9 mouse cellular contexts compared by ENCODE assay signal in genomic region chr16:38197299-38197698, GRCm38 (mm10).
DNase-seq lines count a peak whose midpoint lies in the region; ATAC-seq and TF ChIP-seq lines count a peak whose summit lies in the region.
"Had no signal": no experiment of that assay in that cellular context is flagged by ENCODE, and none has a peak within 500 bp of the region (broad histone marks: within the 10 kb centered on the region; RNA-seq: fewer than 3 reads in every experiment).

No protein-coding gene starts in this region.

- peak; percentile 58 for DNase-seq in left cerebral cortex, adult 11 months (ENCODE audit: low spot score)
- no peak for DNase-seq in left cerebral cortex, adult 8-10 months (ENCODE audit: low spot score in 2 of 2)
- peak; percentile 42 for DNase-seq in adrenal gland, postnatal 25 days
- peak; percentile 78 for DNase-seq in embryonic facial prominence, embryonic 11.5 days (ENCODE audit: low spot score)
- DNase-seq in hindlimb bud, embryonic 11.5 days (ENCODE audit: extremely low spot score, low read depth, low spot score): peak; percentile 30
- DNase-seq in left cerebral cortex, postnatal 25 days (ENCODE audit: low spot score in 2 of 2): peak; percentile 66 to 83
- DNase-seq in monocyte, adult 2 months (ENCODE audit: low read depth in 1 of 2, low spot score in 2 of 2): peak; percentile 3 to 9
- DNase-seq in stomach, postnatal 0 days (ENCODE audit: low spot score): peak; percentile 55

- no peak for TF ChIP-seq EP300 in stomach, postnatal 0 days (optimal IDR thresholded peaks at IDR 0.05)

- H3K4me2 ChIP-seq in embryonic facial prominence, embryonic 11.5 days (ENCODE audit: low read depth, low read length): no peak overlapping the region
- H3K4me2 ChIP-seq in stomach, postnatal 0 days (replicated peaks; ENCODE audit: low read depth): no peak overlapping the region
- H3K4me2 ChIP-seq: embryonic facial prominence, embryonic 13.5 days had no signal

- no peak overlapping the region for H3K4me3 ChIP-seq in embryonic facial prominence, embryonic 11.5 days (ENCODE audit: low read depth, low read length)
- H3K4me3 ChIP-seq in stomach, postnatal 0 days (ENCODE audit: low read depth, low read length): no peak overlapping the region
- H3K4me3 ChIP-seq: embryonic facial prominence, embryonic 13.5 days had no signal

- no peak for ATAC-seq in embryonic facial prominence, embryonic 11.5 days (replicated peaks; ENCODE audit: insufficient number of reproducible peaks, low FRiP score, low TSS enrichment, low read depth)
- ATAC-seq in stomach, postnatal 0 days (ENCODE audit: low FRiP score, low TSS enrichment): peak; percentile 52

- TF ChIP-seq CTCF in stomach, postnatal 0 days (IDR thresholded peaks at IDR 0.05; ENCODE audit: low read depth): peak; percentile 91

- no peak overlapping the region for H3K27ac ChIP-seq in embryonic facial prominence, embryonic 11.5 days (replicated peaks; ENCODE audit: low read depth, low read length)
- H3K27ac ChIP-seq in stomach, postnatal 0 days (replicated peaks): no peak overlapping the region
- H3K27ac ChIP-seq: embryonic facial prominence, embryonic 13.5 days had no signal

- peaks cover 2% of the 10 kb centered on the region for H3K36me3 ChIP-seq in embryonic facial prominence, embryonic 11.5 days (replicated peaks; ENCODE audit: control insufficient read depth, insufficient read depth, low read depth, low read length)
- H3K36me3 ChIP-seq in stomach, postnatal 0 days (ENCODE audit: control insufficient read depth, insufficient read depth, low read length): peaks cover 8% of the 10 kb centered on the region

- intact Hi-C loops in left cerebral cortex, postnatal 25 days (cut with DNase I): loop anchor here (1.0 to 5.0 kb wide), 3 partner anchors 108 to 220 kb away; partner anchors contain the start of gene Gsk3b

- no peak overlapping the region for H3K9ac ChIP-seq in embryonic facial prominence, embryonic 11.5 days (replicated peaks; ENCODE audit: low read length)
- H3K9ac ChIP-seq in stomach, postnatal 0 days (ENCODE audit: low read length): no peak overlapping the region
- H3K9ac ChIP-seq: embryonic facial prominence, embryonic 13.5 days had no signal

- H3K27me3 ChIP-seq in embryonic facial prominence, embryonic 11.5 days (ENCODE audit: control insufficient read depth, insufficient read depth, low read length): no peaks in the 10 kb centered on the region
- H3K27me3 ChIP-seq in stomach, postnatal 0 days (ENCODE audit: control insufficient read depth, insufficient read depth, low read length): no peaks in the 10 kb centered on the region
- H3K27me3 ChIP-seq: embryonic facial prominence, embryonic 13.5 days had no signal

- H3K4me1 ChIP-seq in embryonic facial prominence, embryonic 11.5 days (ENCODE audit: control insufficient read depth, insufficient read depth, low read length): no peaks in the 10 kb centered on the region
- no peaks in the 10 kb centered on the region for H3K4me1 ChIP-seq in stomach, postnatal 0 days (replicated peaks; ENCODE audit: control insufficient read depth, insufficient read depth)
- H3K4me1 ChIP-seq: embryonic facial prominence, embryonic 13.5 days had no signal

- H3K9me3 ChIP-seq in embryonic facial prominence, embryonic 11.5 days (replicated peaks; ENCODE audit: control insufficient read depth, low read length): no peaks in the 10 kb centered on the region
- no peaks in the 10 kb centered on the region for H3K9me3 ChIP-seq in stomach, postnatal 0 days (ENCODE audit: control insufficient read depth, low read length)
- H3K9me3 ChIP-seq: embryonic facial prominence, embryonic 13.5 days had no signal

- WGBS in embryonic facial prominence, embryonic 11.5 days: 67% methylated on average over 4 of the region's 4 CpGs
- 55% methylated on average over 4 of the region's 4 CpGs for WGBS in stomach, postnatal 0 days

Comparison
In these comparisons a context has a peak if more than half of its experiments do, and no peak if none do; other contexts are left out.
1. DNase-seq: peak in left cerebral cortex, adult 11 months (single experiment), adrenal gland, postnatal 25 days (single experiment), embryonic facial prominence, embryonic 11.5 days (single experiment), hindlimb bud, embryonic 11.5 days (single experiment), left cerebral cortex, postnatal 25 days (2 of 2), monocyte, adult 2 months (2 of 2) and stomach, postnatal 0 days (single experiment); none in left cerebral cortex, adult 8-10 months (0 of 2).